Comparison of ENCODE assay signal across 15 mouse cellular contexts in genomic region chr4:62520892-62521400, GRCm38 (mm10). TPM values are rescaled to one million over a fixed set of nuclear protein-coding genes. Genes with fewer than 3 reads are reported as not detected.
DNase-seq lines count a peak whose midpoint lies in the region; ATAC-seq and TF ChIP-seq lines count a peak whose summit lies in the region.
"Had no signal": no experiment of that assay in that cellular context is flagged by ENCODE, and none has a peak within 500 bp of the region (broad histone marks: within the 10 kb centered on the region; RNA-seq: fewer than 3 reads in every experiment).

No protein-coding gene starts in this region.

- TF ChIP-seq EP300 in liver, postnatal 0 days (IDR thresholded peaks at IDR 0.05; ENCODE audit: low read depth) = no peak

- DNase-seq in cerebellum, adult 9-11 months = peak; percentile 11
- DNase-seq in cerebellum, adult 8-10 months = no peak
- peak; percentile 12 for DNase-seq in kidney, adult 9 months
- no peak for DNase-seq in kidney, adult 8-10 months
- peak; percentile 57 for DNase-seq in MEL-GATA-1-ER (ENCODE audit: extremely low read depth, low read depth)
- no peak for DNase-seq in liver, postnatal 0 days
- no peak for DNase-seq in embryo, embryonic 11 days
- DNase-seq in left cerebral cortex, adult 8-10 months (ENCODE audit: low spot score in 2 of 2) = no peak
- DNase-seq: forebrain, postnatal 0 days; gastrocnemius, postnatal 25 days; right cerebral cortex, postnatal 4 days; thymus, postnatal 36 days had no signal

- WGBS in liver, postnatal 0 days (ENCODE audit: insufficient replicate concordance) = 54% methylated on average over 2 of the region's 2 CpGs

- no peaks in the 10 kb centered on the region for H3K27me3 ChIP-seq in liver, postnatal 0 days (ENCODE audit: insufficient read depth, low read length)
- H3K27me3 ChIP-seq: heart, embryonic 15.5 days; hindbrain, embryonic 12.5 days had no signal

- no peak for TF ChIP-seq CTCF in liver, postnatal 0 days (IDR thresholded peaks at IDR 0.05; ENCODE audit: low read depth)

- no peak for ATAC-seq in liver, postnatal 0 days
- ATAC-seq: forebrain, postnatal 0 days had no signal

- H3K9me3 ChIP-seq in liver, postnatal 0 days (ENCODE audit: low read length) = no peaks in the 10 kb centered on the region
- H3K9me3 ChIP-seq: heart, embryonic 15.5 days; hindbrain, embryonic 12.5 days had no signal

- H3K4me1 ChIP-seq in liver, postnatal 0 days (ENCODE audit: insufficient read depth) = peaks cover 31% of the 10 kb centered on the region

- 0 out of 2 replicates have a peak, but pooled peaks cover 2% of the 10 kb centered on the region for H3K36me3 ChIP-seq in liver, postnatal 0 days (replicated peaks; ENCODE audit: insufficient read depth, low read length)

- H3K9ac ChIP-seq in liver, postnatal 0 days (replicated peaks) = peak overlapping the region; percentile 85; the same call in 1 of the 2 replicates

- H3K27ac ChIP-seq in liver, postnatal 0 days (ENCODE audit: low read depth) = peak overlapping the region; percentile 93; the same call in 1 of the 2 replicates
- H3K27ac ChIP-seq: hindbrain, embryonic 12.5 days had no signal

- H3K4me3 ChIP-seq in liver, postnatal 0 days (ENCODE audit: low read depth, low read length) = no peak overlapping the region

- peak overlapping the region; percentile 84 for H3K4me2 ChIP-seq in liver, postnatal 0 days (ENCODE audit: low read depth, low read length)

RNA-seq across cellular contexts. Expression of gene Alad, which starts 1.2 kb away (rescaled TPM):
- 295 and 303 TPM in 2 replicates for polyA plus RNA-seq in liver, postnatal 0 days (2015; fragmentation: Nextera tagmentation; extraction: Ambion mirVana)
- 10 to 100 TPM; 35.5 to 39.6 (median 36.9) TPM for total RNA-seq in left cerebral cortex, adult 8-10 months (2022)

RNA-seq across cellular contexts. Expression of gene Pole3, which starts 3.9 kb away (rescaled TPM):
- 26.4 and 29.2 TPM in 2 replicates for polyA plus RNA-seq in liver, postnatal 0 days (2015; fragmentation: Nextera tagmentation; extraction: Ambion mirVana)
- total RNA-seq in left cerebral cortex, adult 8-10 months (2022) = 10 to 100 TPM; 27.6 to 29.5 (median 28.3) TPM

RNA-seq across cellular contexts. Expression of gene 4933430I17Rik, which starts 4.2 kb away (rescaled TPM):
- not detected in 2 replicates for polyA plus RNA-seq in liver, postnatal 0 days (2015; fragmentation: Nextera tagmentation; extraction: Ambion mirVana)
- total RNA-seq in left cerebral cortex, adult 8-10 months (2022) = under 1 TPM; 0.35 to 0.73 (median 0.44) TPM
- total RNA-seq: megakaryocyte-erythroid progenitor cell, adult 5-6 weeks had no signal

RNA-seq across cellular contexts. Expression of gene Hdhd3, which starts 17.7 kb away (rescaled TPM):
- 19.7 and 20.3 TPM in 2 replicates for polyA plus RNA-seq in liver, postnatal 0 days (2015; fragmentation: Nextera tagmentation; extraction: Ambion mirVana)
- total RNA-seq in left cerebral cortex, adult 8-10 months (2022) = 1 to 10 TPM; 7.8 to 9.6 (median 9.5) TPM

RNA-seq across cellular contexts. Expression of gene Rgs3, which starts 38.7 kb away (rescaled TPM):
- polyA plus RNA-seq in liver, postnatal 0 days (2015; fragmentation: Nextera tagmentation; extraction: Ambion mirVana) = 6.6 and 6.7 TPM in 2 replicates
- 10 to 100 TPM; 30.4 to 34.1 (median 32.8) TPM for total RNA-seq in left cerebral cortex, adult 8-10 months (2022)

Comparison
In these comparisons a context has a peak if more than half of its experiments do, and no peak if none do; other contexts are left out.
1. DNase-seq: peak in cerebellum, adult 9-11 months (single experiment), kidney, adult 9 months (single experiment) and MEL-GATA-1-ER (single experiment); none in cerebellum, adult 8-10 months (single experiment), kidney, adult 8-10 months (0 of 2), liver, postnatal 0 days (single experiment), embryo, embryonic 11 days (single experiment) and left cerebral cortex, adult 8-10 months (0 of 2).